ENCODE assay signal across 17 mouse cellular contexts in genomic region chr6:54124519-54124918, GRCm38 (mm10).
"Had no signal": no experiment of that assay in that cellular context is flagged by ENCODE, and none has a peak within 500 bp of the region (broad histone marks: within the 10 kb centered on the region; RNA-seq: fewer than 3 reads in every experiment).

No protein-coding gene starts in this region.

- H3K9me3 ChIP-seq: lung, embryonic 15.5 days; megakaryocyte, embryonic 14.5 days; midbrain, embryonic 13.5 days; midbrain, embryonic 15.5 days; neural tube, embryonic 12.5 days; stomach, embryonic 15.5 days had no signal

- DNase-seq: lung, adult 2 months; lung, postnatal 14 days; lung, postnatal 36 days; right cerebral cortex, postnatal 14 days; thymus, adult 2 months; thymus, postnatal 25 days; thymus, postnatal 4 days had no signal

- H3K27ac ChIP-seq: lung, embryonic 15.5 days; macrophage; midbrain, embryonic 13.5 days; midbrain, embryonic 15.5 days; neural tube, embryonic 12.5 days; stomach, embryonic 15.5 days; stomach, postnatal 0 days had no signal

- H3K4me3 ChIP-seq: lung, embryonic 15.5 days; megakaryocyte, embryonic 14.5 days; midbrain, embryonic 13.5 days; midbrain, embryonic 15.5 days; neural tube, embryonic 12.5 days; stomach, embryonic 15.5 days had no signal

- ATAC-seq: lung, postnatal 0 days; midbrain, embryonic 13.5 days; midbrain, embryonic 15.5 days had no signal

- H3K4me2 ChIP-seq: lung, embryonic 15.5 days; midbrain, embryonic 11.5 days; midbrain, embryonic 13.5 days; midbrain, embryonic 15.5 days; neural tube, embryonic 12.5 days; stomach, embryonic 15.5 days had no signal

- H3K27me3 ChIP-seq: midbrain, embryonic 13.5 days; midbrain, embryonic 15.5 days; neural tube, embryonic 12.5 days; stomach, embryonic 15.5 days had no signal

- H3K36me3 ChIP-seq: lung, embryonic 15.5 days; midbrain, embryonic 13.5 days; midbrain, embryonic 15.5 days; neural tube, embryonic 12.5 days; stomach, embryonic 15.5 days had no signal

- H3K9ac ChIP-seq: lung, embryonic 15.5 days; midbrain, embryonic 13.5 days; midbrain, embryonic 15.5 days; neural tube, embryonic 12.5 days; stomach, embryonic 15.5 days had no signal
